Mouse (Mus musculus) bone marrow, adult 2 months (tissue): ENCODE data around the gene Sash3. TPM values are rescaled to one million over a fixed set of nuclear protein-coding genes. Genes with fewer than 3 reads are reported as not detected.

ENCODE experiments used
- H3K27ac ChIP-seq: fragments of 200-500 bp; 2 replicates; pipeline ENCODE4 v1.5.1; 2012; ENCODE audit warnings: low read depth, mild to moderate bottlenecking, control low read depth, inconsistent platforms, low read length; ENCODE audit not compliant: control insufficient read depth, poor library complexity, insufficient read depth
- H3K4me1 ChIP-seq: fragments of 200-500 bp; 2 replicates; pipeline ENCODE4 v1.6.1; 2011; ENCODE audit warnings: low read length; ENCODE audit not compliant: control insufficient read depth, insufficient read depth
- H3K4me3 ChIP-seq: fragments of 200-500 bp; replicated peaks from 2 replicates; pipeline ENCODE3; 2011; ENCODE audit warnings: mild to moderate bottlenecking, low read depth, low read length, control low read depth; ENCODE audit not compliant: control insufficient read depth
- CTCF ChIP-seq: fragments of 200-500 bp; IDR thresholded peaks from 2 replicates; pipeline ENCODE4 v1.5.1; 2011; ENCODE audit warnings: low read length, control low read depth; ENCODE audit not compliant: control insufficient read depth, insufficient read depth
- POLR2A ChIP-seq: fragments of 200-500 bp; IDR thresholded peaks from 2 replicates; pipeline ENCODE4 v1.6.1; 2011; ENCODE audit warnings: low read depth, mild to moderate bottlenecking, control low read depth, low read length, borderline replicate concordance; ENCODE audit not compliant: control insufficient read depth
- WGBS: fragments of 180-500 bp; shearing (Covaris S2); methylation state at CpG from one replicate; pipeline ENCODE4 v1.1.7; 2018; 5-methylcytosine and 5-hydroxymethylcytosine counted together
- polyA plus RNA-seq: library from polyadenylated mRNA; stranded (reverse); fragments of >200 nt; gene quantifications from 2 replicates; pipeline ENCODE4 v1.2.4, GENCODE M21; 2011; ENCODE audit warnings: low replicate concordance; ENCODE audit not compliant: missing spikeins, insufficient read depth, insufficient read length

Gene Sash3
- polyA plus RNA-seq, 1 experiment: 33.7 TPM

DNA sequence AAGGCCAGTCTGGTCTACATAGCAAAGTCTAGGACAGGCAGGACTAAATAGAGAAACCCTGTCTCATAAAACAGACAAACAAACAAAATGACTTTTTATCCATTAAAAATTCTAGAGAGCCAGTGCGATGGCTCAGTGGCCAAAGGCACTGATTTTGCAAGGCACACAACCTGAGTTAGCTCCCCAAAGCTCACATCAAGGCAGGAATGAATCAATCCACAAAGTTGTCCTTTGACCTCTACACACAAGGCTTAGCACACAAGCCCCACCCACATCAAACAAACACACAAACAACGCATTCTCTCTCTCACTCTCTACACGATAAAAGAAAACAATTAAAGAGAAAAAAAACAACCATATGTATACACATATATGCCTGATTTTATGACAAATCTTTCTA is 38.5 kb downstream of the Sash3 start:
- TF ChIP-seq CTCF (no peak), POLR2A (no peak)
- WGBS: 88% methylated on average over 3 of the region's 3 CpGs
- H3K27ac ChIP-seq: no peak overlapping the region
- no peaks in the 10 kb centered on the region for H3K4me1 ChIP-seq
- no peak overlapping the region for H3K4me3 ChIP-seq

DNA sequence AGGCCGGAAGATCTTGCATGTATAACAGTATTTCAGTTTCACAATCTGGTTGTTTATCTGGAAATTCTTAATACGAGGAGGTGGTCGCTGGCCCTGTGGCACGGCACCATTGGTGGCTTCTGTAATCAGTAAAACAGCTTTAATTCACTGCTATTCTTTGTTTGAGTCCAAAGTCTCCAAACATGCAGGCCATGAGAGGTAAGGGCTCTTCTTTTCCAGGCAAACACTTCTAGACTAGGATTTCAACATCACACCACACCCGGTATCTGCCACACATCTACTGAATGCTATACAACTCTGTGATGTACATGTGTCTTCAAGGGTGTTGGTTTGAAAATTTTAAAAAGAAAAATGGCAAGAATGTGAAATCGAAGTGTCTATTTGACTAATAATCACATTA is 45.0 kb downstream of the Sash3 start:
- 77% methylated on average over 6 of the region's 6 CpGs for WGBS
- Histone ChIP-seq H3K4me3 (no peak overlapping the region), H3K4me1 (no peaks in the 10 kb centered on the region), H3K27ac (no peak overlapping the region)
- no peak for TF ChIP-seq CTCF
- TF ChIP-seq POLR2A: no peak

DNA sequence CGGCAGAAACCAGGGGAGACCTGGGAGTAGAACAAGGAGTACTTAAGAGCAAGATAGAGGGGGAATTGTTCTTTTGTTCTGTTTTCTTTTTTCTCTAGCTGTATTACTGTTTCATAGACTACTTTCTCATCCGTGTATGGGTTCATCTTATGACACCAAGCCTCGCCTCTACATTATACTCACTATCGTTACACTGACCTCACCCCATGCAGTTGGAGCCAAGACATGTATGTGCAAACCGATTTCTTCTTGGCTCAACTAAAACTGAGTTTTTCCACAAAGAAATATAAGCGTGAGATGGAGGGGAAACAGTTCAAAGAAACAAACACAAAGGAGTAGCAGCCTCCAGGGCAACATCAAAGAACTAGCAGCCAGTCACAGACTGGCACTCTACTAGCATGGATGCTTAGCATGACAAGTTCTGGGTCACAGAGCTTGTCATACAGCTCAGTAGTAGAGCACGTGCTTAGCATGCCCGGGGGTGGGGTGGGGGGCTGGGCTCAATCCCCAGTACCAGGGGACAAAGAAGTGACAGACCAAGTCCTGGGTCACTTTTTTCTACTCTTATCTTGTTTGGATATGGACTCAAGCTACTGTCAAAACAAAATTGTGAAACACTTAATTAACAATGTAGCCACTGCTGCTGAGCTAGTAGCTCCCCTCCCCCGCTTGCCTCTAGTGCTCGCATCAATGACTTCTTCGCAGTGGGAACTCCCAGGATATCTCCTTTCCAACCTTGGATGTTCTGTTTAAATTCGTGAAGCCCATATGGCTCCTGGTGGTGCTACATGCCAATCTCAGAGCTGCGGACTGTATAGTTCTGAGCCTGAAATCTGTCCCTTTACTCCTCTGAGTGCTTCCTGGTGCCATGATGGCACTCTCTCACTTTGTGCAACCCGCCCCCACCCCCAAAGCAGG is 47.3 kb downstream of the Sash3 start:
- TF ChIP-seq POLR2A (no peak), CTCF (no peak)
- H3K4me1 ChIP-seq: no peaks in the 10 kb centered on the region
- H3K4me3 ChIP-seq: no peak overlapping the region
- 80% methylated on average over 14 of the region's 14 CpGs for WGBS
- no peak overlapping the region for H3K27ac ChIP-seq

DNA sequence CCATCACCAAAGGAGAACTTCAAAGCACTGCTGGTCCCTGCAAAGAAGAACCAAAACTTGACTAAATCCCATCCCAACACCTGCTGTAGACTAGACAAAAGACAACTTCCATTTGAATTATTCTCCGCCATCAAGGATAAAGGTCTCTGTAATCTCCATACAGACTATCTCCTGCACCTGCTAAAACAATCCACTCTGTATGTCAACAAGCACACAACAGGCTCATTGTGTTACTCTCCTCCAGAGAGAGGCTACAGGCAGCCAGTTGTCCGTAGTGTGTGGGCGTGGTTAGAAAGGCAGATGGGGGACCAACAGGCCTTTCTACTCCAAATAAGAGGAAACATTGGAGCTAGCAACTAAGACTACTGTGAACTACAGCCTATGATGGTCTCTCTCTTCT is 51.6 kb downstream of the Sash3 start:
- 91% methylated on average over 3 of the region's 3 CpGs for WGBS
- TF ChIP-seq CTCF (no peak), POLR2A (no peak)
- H3K4me3 ChIP-seq: no peak overlapping the region

DNA sequence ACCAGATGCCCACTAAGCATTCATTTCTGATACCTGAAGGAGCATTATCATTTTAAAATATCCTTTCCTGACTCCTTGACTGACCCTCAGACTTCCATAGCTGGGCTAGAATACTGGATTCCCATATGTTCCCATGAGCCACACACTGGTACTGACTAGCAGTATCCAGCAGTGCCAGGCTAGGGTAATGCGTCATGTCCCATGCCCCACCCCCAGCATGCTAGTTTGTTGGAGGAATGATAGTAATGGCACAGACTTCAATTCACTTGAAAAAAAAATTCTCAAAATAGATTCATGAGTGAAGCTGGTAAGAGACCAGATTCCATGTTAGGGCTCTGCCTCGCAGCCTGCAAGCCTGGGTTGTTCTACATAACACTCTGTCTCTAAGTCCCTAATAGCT is 52.8 kb downstream of the Sash3 start:
- WGBS: 84% methylated on average over 2 of the region's 2 CpGs
- no peak overlapping the region for H3K4me3 ChIP-seq
- TF ChIP-seq CTCF: no peak
- TF ChIP-seq POLR2A: no peak
- H3K4me1 ChIP-seq: no peaks in the 10 kb centered on the region; the same call in 1 of the 2 replicates
- H3K27ac ChIP-seq: no peak overlapping the region

More for the DNA sequence above, 51.6 kb downstream of the Sash3 start:
- H3K4me1 ChIP-seq: no peaks in the 10 kb centered on the region
- no peak overlapping the region for H3K27ac ChIP-seq

DNA sequence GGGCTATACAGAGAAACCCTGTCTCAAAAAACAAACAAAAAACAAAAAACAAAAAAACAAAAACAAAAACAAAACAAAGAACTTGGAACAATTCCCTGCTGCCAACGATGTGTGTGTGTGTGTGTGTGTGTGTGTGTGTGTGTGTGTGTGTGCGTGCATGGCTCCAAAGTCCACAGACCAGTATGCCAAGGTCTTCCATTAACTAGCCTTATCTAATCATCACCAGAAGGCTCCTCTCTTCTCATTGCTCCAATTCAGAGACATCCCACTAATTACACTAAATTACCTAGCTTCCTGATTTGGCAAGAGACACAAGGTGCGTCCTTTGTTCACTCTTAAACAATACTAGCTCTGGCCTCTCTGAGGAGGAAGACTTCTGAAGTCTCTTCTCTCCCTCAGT is 54.5 kb downstream of the Sash3 start:
- 70% methylated on average over 3 of the region's 3 CpGs for WGBS
- no peak for TF ChIP-seq POLR2A
- H3K4me3 ChIP-seq: no peak overlapping the region
- H3K4me1 ChIP-seq: peaks cover 1% of the 10 kb centered on the region; the same call in 1 of the 2 replicates
- no peak overlapping the region for H3K27ac ChIP-seq

DNA sequence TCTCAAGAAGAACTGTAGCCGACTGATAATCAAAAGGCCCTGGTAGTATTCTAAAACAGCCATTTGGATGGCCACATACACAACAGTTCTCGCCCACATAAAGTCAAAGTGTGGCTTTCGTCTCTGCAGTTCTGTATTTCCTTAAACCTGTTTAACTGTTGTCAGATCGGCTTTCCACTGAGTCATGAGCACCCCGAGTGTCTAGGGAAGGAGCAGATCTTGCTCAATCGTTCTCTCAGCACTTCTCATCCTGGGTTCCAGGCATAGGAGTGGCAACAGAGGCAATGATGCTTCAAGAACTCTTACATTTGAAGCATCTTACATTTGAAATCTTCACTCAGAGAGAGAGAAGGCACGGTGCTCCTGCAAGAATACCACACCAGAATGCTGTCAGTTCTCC is 55.7 kb downstream of the Sash3 start:
- WGBS: 45% methylated on average over 7 of the region's 7 CpGs
- Histone ChIP-seq H3K27ac (no peak overlapping the region), H3K4me3 (no peak overlapping the region), H3K4me1 (peaks cover 1% of the 10 kb centered on the region; the same call in 1 of the 2 replicates)
- TF ChIP-seq CTCF: no peak
- no peak for TF ChIP-seq POLR2A

DNA sequence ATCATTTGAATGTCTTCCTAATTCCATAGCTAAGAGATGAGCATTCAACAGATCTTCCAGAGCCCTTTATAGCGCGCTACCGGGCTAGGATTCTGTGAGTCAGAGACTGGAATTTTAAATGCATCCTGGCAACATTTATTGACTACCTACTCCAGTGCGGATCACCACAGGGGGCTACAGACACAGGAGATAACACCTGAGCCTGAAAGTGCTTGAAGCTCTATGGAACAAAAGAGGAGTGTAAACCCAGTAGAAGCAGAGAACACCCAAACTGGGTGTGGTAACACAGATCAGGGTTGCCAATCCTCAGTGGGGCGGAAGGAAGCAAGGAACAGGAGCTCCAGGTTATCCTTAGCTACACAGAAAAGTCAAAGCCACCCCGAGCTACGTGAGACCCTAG is 56.2 kb downstream of the Sash3 start:
- TF ChIP-seq CTCF (no peak), POLR2A (no peak)
- Histone ChIP-seq H3K27ac (no peak overlapping the region), H3K4me3 (no peak overlapping the region), H3K4me1 (peaks cover 1% of the 10 kb centered on the region; the same call in 1 of the 2 replicates)
- 88% methylated on average over 7 of the region's 7 CpGs for WGBS
